Mouse (Mus musculus) E14TG2a.4 (cell line): ENCODE measurements around the gene C1qtnf1.
A peak's percentile ranks its signal among the peaks of the same experiment; 100 is the strongest.

Source experiments
- H3K27me3 ChIP-seq: 2 replicates; pipeline ENCODE4 v1.6.1; 2014; ENCODE audit warnings: low read length, control low read depth; ENCODE audit not compliant: insufficient read depth
- H3K36me3 ChIP-seq: 2 replicates; pipeline ENCODE4 v1.6.1; 2014; ENCODE audit warnings: low read length, control low read depth; ENCODE audit not compliant: insufficient read depth
- H3K4me1 ChIP-seq: replicated peaks from 2 replicates; pipeline ENCODE4 v1.6.1; 2014; ENCODE audit warnings: low read depth, low read length, control low read depth
- H3K4me3 ChIP-seq: replicated peaks from 2 replicates; pipeline ENCODE4 v1.5.1; 2014; ENCODE audit warnings: mild to moderate bottlenecking, low read length
- H3K9me3 ChIP-seq: 2 replicates; pipeline ENCODE4 v1.6.1; 2014; ENCODE audit warnings: low read length, control low read depth
- CTCF ChIP-seq: conservative IDR thresholded peaks from 2 replicates; pipeline ENCODE4 v1.5.1; 2014; ENCODE audit warnings: low read length
- NANOG ChIP-seq: IDR thresholded peaks from 2 replicates; pipeline ENCODE4 v1.6.1; 2014; ENCODE audit warnings: borderline replicate concordance, low read length, mixed read lengths
- POU5F1 ChIP-seq: IDR thresholded peaks from 2 replicates; pipeline ENCODE4 v1.6.1; 2014; ENCODE audit warnings: low read length, borderline replicate concordance

Gene C1qtnf1

DNA sequence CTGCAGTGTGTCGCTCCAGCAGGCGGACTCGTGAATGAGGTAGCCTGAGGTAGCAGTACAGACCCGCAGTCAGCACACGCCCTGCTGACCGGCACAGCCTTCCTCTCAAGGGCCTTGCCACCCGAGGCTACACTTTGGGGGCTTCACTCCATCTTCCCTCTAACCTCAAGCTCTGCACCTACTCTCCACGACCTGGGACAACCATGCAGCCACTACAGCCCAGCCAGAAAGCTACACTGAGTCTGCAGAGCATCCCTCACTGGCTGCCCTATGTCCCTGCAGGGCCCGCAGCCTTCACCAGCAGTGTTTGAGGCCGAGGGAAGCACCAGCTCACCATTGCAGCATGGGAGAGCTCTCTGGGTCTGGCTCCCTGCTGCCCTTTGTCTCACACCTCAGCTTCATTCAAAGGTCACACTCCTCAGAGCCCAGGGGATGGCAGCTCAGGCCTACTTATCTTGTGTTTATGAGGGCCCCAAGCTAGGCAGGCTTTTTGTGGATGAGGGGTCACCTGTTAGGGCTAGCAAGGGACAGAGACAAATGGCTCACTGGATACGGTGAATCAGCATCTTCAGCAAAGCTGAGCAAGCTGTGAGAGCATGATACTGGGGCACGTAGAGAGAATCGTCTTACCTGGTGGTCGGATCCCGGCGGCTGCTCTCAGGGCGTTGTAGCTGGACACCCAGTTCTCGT, 19.8 kb upstream of the C1qtnf1 start:
- H3K9me3 ChIP-seq: no peaks in the 10 kb centered on the region
- no peak for TF ChIP-seq CTCF
- TF ChIP-seq POU5F1: no peak
- TF ChIP-seq NANOG: no peak

DNA sequence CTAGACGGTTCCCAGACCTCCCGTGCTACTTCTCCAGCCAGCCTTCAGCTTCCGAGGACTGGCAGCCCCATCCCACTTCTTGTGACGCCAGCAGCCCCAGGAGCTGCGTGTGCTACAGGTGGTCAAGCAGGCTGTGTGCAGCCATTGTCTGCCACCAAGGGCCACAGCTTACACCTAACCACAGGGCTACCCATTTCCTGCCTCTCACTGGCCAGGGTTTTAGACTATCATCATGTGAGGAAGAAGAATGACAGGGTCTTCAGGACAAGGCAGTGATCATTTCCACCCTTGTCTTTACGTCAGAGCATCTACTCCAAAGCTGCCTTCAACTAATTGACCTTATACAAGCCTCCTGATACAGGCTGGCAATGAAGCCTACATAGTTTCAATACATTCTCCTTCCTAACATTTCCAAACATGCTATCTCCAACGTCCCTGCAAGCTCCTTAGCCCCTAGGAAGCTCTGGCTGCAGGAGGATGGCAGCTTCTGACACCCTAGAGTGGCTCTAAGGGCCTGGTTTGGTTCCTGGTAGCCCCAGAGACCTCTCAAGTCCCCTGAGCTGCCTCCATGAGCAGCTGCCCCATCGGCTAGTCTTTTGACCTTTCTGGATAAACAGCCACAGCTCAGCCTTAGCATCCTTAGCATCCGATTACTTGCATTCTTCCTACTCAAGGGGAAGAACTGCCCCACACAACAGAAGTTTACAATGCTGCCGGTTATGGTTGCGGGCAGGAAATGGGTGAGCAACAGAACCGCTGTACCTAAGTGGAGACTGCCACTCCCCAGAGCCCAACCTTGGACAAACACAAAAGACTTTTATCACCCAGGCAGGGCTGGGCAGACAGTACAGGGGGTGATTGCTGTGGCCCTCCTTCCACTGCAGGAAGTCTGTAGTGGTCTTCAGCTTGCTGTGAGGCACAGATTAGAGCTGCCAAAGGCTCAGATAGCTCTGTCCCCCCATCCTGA, 18.6 kb upstream of the C1qtnf1 start:
- H3K9me3 ChIP-seq: no peaks in the 10 kb centered on the region
- H3K36me3 ChIP-seq: peaks cover 86% of the 10 kb centered on the region
- TF ChIP-seq CTCF (no peak), POU5F1 (no peak), NANOG (no peak)
- no peak overlapping the region for H3K4me3 ChIP-seq
- H3K27me3 ChIP-seq: no peaks in the 10 kb centered on the region
- H3K4me1 ChIP-seq: peaks cover 66% of the 10 kb centered on the region

More for the DNA sequence above, 19.8 kb upstream of the C1qtnf1 start:
- H3K4me1 ChIP-seq: peaks cover 73% of the 10 kb centered on the region
- no peaks in the 10 kb centered on the region for H3K27me3 ChIP-seq
- peaks cover 74% of the 10 kb centered on the region for H3K36me3 ChIP-seq
- 0 out of 2 replicates have a peak overlapping the region, but pooled peaks have one; percentile 7 for H3K4me3 ChIP-seq

DNA sequence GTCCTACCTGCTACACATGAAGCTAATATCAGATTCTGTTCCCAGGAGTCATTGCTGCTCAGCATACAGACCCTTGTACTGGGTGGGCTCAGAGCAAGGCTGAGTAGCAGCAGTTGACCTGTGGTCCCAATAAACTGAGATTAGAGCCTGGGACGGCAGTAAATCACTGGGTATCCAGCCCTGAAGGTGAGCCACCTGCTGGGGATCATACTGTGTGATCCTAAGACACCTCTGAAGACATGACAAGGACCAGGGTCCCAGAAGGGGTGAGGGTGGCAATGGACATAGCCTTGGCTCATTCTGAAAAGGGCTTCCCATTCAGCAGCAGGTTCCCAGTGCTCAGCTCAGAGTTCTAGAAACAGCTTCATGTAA, 17.9 kb upstream of the C1qtnf1 start:
- TF ChIP-seq POU5F1 (no peak), CTCF (no peak), NANOG (no peak)
- Histone ChIP-seq H3K9me3 (no peaks in the 10 kb centered on the region), H3K4me3 (no peak overlapping the region), H3K4me1 (peaks cover 62% of the 10 kb centered on the region), H3K27me3 (no peaks in the 10 kb centered on the region), H3K36me3 (peaks cover 93% of the 10 kb centered on the region)

DNA sequence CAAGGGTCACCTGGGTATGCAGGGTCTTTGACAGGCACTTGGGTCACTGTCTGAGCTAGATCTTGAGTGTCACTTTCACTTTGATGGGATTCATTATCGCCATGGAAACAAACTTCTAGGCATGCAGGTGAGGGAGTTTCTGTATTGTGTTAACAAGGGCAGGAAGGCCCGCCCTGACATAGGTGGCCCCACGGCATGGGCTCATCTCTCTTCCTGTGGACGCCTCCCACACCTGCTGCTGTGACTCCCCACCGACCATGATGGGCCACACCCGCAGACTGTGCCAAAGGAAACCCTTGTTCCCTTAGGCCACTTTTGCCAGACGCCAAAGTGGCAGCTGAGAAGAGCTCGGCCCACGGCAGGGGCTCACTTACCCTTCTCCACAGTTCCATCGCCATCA, 17.5 kb upstream of the C1qtnf1 start:
- no peak for TF ChIP-seq CTCF
- TF ChIP-seq POU5F1: no peak
- no peak for TF ChIP-seq NANOG
- no peaks in the 10 kb centered on the region for H3K27me3 ChIP-seq
- no peaks in the 10 kb centered on the region for H3K9me3 ChIP-seq
- peak overlapping the region; percentile 29; the same call in 1 of the 2 replicates for H3K4me3 ChIP-seq
- H3K4me1 ChIP-seq: peaks cover 66% of the 10 kb centered on the region
- H3K36me3 ChIP-seq: peaks cover 97% of the 10 kb centered on the region

DNA sequence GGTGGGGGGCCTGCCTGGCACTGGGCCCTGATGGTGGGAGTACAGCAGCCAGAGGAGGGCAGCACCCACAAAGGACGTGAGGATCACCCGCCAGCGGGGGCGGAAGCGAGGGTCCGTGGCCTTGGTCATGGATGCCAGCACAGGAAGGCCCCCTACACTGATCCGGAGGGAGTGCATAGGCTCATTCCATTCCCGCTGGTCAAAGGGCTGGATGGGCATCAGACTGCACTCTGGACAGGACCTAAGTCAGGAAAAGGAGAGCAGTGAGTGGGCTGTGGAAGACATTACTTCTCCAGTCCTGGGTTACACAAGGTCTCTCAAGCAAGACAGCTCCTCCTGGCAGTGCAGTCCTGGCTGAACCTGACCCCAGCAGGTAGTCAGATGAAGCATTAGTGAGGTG, 16.7 kb upstream of the C1qtnf1 start:
- H3K4me1 ChIP-seq: peaks cover 74% of the 10 kb centered on the region
- no peak for TF ChIP-seq POU5F1
- TF ChIP-seq NANOG: no peak
- no peak for TF ChIP-seq CTCF
- no peaks in the 10 kb centered on the region for H3K9me3 ChIP-seq
- peaks cover 98% of the 10 kb centered on the region for H3K36me3 ChIP-seq
- H3K4me3 ChIP-seq: peak overlapping the region; percentile 29; the same call in 1 of the 2 replicates
- no peaks in the 10 kb centered on the region for H3K27me3 ChIP-seq

DNA sequence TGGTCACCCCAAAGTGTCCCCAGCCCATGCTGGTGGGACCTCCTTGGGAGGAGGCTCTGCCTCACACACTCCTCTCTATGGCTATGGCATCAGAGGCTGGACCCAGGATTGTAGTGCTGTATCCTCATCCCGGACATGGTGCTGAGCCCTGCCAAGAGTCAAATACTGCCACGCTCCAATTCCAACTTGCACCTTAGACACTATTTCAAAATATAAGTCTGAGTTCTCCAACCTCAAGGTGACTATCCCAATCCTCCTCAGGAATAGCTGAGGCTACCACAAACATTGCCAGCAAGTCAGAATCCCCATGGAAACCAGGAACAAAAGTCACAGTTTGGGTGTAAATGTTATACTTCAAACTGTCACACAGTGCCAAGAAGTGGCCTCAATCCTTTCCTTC, 15.4 kb upstream of the C1qtnf1 start:
- Histone ChIP-seq H3K9me3 (no peaks in the 10 kb centered on the region), H3K27me3 (no peaks in the 10 kb centered on the region), H3K36me3 (peaks cover 90% of the 10 kb centered on the region), H3K4me1 (peaks cover 71% of the 10 kb centered on the region), H3K4me3 (no peak overlapping the region)
- TF ChIP-seq NANOG: no peak
- no peak for TF ChIP-seq CTCF
- no peak for TF ChIP-seq POU5F1

DNA sequence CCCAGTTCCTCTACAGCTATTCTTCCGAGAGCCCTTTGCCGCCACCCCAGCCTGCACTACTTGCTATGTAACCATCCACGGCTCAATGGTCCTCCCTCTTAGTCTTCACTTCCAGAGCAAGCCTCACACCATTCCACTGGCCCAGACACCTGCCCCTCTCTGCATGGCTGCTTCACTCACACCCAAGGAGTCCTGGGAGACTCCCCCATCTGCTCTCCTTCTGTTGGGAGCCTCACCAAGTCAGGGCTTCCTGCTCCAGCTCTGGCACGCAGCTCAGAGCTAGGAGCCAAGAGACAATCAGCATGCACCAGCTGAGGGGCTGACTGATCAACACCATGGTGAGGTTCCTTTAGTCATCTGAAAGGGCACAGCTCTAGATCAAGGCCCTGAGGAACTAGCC, 14.9 kb upstream of the C1qtnf1 start:
- TF ChIP-seq CTCF (no peak), NANOG (no peak), POU5F1 (no peak)
- no peaks in the 10 kb centered on the region for H3K9me3 ChIP-seq
- no peak overlapping the region for H3K4me3 ChIP-seq
- H3K27me3 ChIP-seq: no peaks in the 10 kb centered on the region
- H3K4me1 ChIP-seq: peaks cover 71% of the 10 kb centered on the region
- H3K36me3 ChIP-seq: peaks cover 87% of the 10 kb centered on the region

DNA sequence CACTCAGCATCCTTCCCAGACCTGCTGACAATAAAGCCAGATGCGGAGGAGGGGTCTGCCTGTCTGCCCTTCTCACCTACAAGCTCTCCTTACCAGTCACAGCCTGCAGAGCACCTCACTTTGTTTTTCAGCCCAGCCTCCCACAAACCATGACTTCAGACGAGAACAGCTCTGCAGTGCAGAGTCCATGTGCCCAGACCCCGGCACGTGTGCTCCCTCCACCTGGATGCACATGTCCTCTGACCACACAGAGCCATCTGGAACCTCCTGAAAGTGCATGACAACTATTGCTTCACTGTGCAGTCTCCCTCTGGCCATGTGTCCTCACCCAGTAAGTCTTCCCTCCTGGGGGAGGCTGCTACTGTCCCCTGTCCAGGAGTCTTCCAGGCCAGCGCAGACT, 13.7 kb upstream of the C1qtnf1 start:
- Histone ChIP-seq H3K36me3 (peaks cover 74% of the 10 kb centered on the region), H3K9me3 (no peaks in the 10 kb centered on the region), H3K4me3 (no peak overlapping the region), H3K4me1 (peaks cover 65% of the 10 kb centered on the region), H3K27me3 (no peaks in the 10 kb centered on the region)
- TF ChIP-seq CTCF (no peak), POU5F1 (no peak), NANOG (no peak)

DNA sequence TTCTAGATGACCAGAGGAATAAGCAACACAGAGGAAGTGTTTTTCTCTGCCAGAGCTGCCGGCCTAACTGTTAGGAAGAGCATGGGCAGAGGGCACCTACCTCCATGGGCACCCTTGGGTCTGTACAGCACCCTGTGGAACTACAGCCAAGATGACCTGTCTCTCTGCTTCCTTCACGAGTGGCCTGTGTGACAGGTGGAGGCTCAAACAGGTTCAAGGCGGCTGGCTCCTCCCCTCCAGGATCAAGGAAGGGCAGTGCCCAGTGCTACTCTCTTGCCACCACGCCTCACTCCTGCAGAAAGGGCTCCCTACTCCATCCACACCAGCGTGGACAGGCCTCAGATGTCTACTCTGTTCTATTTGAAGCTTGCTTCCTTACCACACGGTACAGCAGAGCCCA, 12.4 kb upstream of the C1qtnf1 start:
- H3K4me3 ChIP-seq: no peak overlapping the region
- H3K9me3 ChIP-seq: no peaks in the 10 kb centered on the region
- TF ChIP-seq CTCF (no peak), NANOG (no peak), POU5F1 (no peak)
- H3K27me3 ChIP-seq: no peaks in the 10 kb centered on the region
- peaks cover 61% of the 10 kb centered on the region for H3K36me3 ChIP-seq
- peaks cover 60% of the 10 kb centered on the region for H3K4me1 ChIP-seq
